Mouse (Mus musculus) stomach, embryonic 16.5 days (tissue): ENCODE data around the gene Rin2. TPM values are rescaled to one million over a fixed set of nuclear protein-coding genes. Genes with fewer than 3 reads are reported as not detected.

Source experiments
- ATAC-seq: fragments of 200-750 bp; cut with Nextera tagmentation; 2 replicates; pipeline ENCODE4 v1.8.0; 2017; ENCODE audit warnings: moderate number of reproducible peaks, moderate TSS enrichment; ENCODE audit not compliant: insufficient read depth, low FRiP score
- H3K27ac ChIP-seq: fragments of 300-500 bp; sonication (generic); 2 replicates; pipeline ENCODE4 v1.5.1; 2014; ENCODE audit warnings: low read length
- H3K27me3 ChIP-seq: fragments of 300-500 bp; sonication (generic); 2 replicates; pipeline ENCODE4 v1.6.1; 2014; ENCODE audit warnings: low read length, control low read depth, mixed read lengths; ENCODE audit not compliant: control insufficient read depth, insufficient read depth
- H3K36me3 ChIP-seq: fragments of 300-500 bp; sonication (generic); 2 replicates; pipeline ENCODE4 v1.6.1; 2014; ENCODE audit warnings: low read length; ENCODE audit not compliant: control insufficient read depth, insufficient read depth
- H3K4me1 ChIP-seq: fragments of 300-500 bp; sonication (generic); 2 replicates; pipeline ENCODE4 v1.6.1; 2014; ENCODE audit warnings: low read length, control low read depth, mixed read lengths; ENCODE audit not compliant: control insufficient read depth, insufficient read depth
- H3K4me2 ChIP-seq: fragments of 300-500 bp; sonication (generic); 2 replicates; pipeline ENCODE4 v1.6.1; 2014; ENCODE audit warnings: low read depth, low read length, mixed read lengths
- H3K4me3 ChIP-seq: fragments of 300-500 bp; sonication (generic); replicated peaks from 2 replicates; pipeline ENCODE4 v1.5.1; 2014; ENCODE audit warnings: mild to moderate bottlenecking, low read length
- H3K9ac ChIP-seq: fragments of 300-500 bp; sonication (generic); 2 replicates; pipeline ENCODE4 v1.6.1; 2014; ENCODE audit warnings: low read length
- H3K9me3 ChIP-seq: fragments of 300-500 bp; sonication (generic); replicated peaks from 2 replicates; pipeline ENCODE4 v1.6.1; 2016; ENCODE audit warnings: low read length, control low read depth; ENCODE audit not compliant: control insufficient read depth
- WGBS: fragments of 180-500 bp; shearing (Covaris S2); extraction: QIAGEN DNeasy Blood & Tissue Kit; methylation state at CpG from one replicate; pipeline ENCODE4 v1.1.7; 2014; 5-methylcytosine and 5-hydroxymethylcytosine counted together
- polyA plus RNA-seq: library from polyadenylated mRNA; unstranded; fragments of >200 nt; fragmentation: Nextera tagmentation; extraction: Ambion mirVana; gene quantifications from 2 replicates; pipeline ENCODE4 v1.2.1, GENCODE M21; 2015

Gene Rin2
- polyA plus RNA-seq, 1 experiment from 2014 or later: 37.3 TPM

DNA sequence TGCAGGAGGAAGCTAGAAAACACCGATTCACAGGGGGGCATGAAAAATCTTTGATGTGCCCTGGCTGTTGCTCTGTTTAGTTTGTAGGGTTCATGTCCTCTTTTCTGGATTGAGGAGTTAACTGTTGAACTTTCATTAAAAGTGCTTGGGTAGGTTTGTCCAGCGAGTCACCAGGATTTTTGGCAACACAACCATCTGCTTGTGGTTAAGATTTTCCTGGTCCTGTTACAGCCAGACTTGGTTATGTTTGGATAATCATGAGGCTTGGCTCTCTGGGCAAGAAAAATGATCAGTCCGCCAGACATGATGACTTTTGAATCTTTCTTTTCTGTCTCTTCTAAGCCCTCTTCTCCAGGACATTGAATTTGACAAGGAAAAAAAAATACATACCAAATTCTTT lies 85.1 kb downstream of the Rin2 start:
- no peak overlapping the region for H3K4me3 ChIP-seq
- H3K36me3 ChIP-seq: no peaks in the 10 kb centered on the region
- no peaks in the 10 kb centered on the region for H3K27me3 ChIP-seq
- no peaks in the 10 kb centered on the region for H3K9me3 ChIP-seq
- H3K4me1 ChIP-seq: no peaks in the 10 kb centered on the region
- no peak for ATAC-seq
- H3K9ac ChIP-seq: no peak overlapping the region
- H3K27ac ChIP-seq: no peak overlapping the region
- WGBS: 48% methylated on average over 3 of the region's 3 CpGs
- H3K4me2 ChIP-seq: no peak overlapping the region

DNA sequence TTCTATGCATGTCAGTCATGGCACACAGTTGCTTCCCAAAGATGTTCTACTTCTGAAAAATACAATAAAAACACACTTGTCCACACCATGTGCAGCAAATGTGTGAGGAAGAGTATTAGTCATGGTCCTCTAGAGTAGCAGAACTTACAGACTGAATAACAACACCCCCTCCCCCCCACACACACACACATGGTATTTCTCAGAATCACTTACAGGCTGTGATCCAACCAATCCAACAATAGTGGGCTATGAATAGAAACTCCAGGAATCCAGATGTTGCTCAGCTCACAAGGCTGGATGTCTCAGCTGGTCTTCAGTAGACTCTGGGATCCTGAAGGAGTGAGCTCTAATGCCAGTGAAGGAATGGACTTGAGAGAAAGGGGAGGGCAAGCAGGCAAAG lies 86.4 kb downstream of the Rin2 start:
- H3K9ac ChIP-seq: no peak overlapping the region
- no peak overlapping the region for H3K4me3 ChIP-seq
- no peak overlapping the region for H3K4me2 ChIP-seq
- no peaks in the 10 kb centered on the region for H3K27me3 ChIP-seq
- H3K36me3 ChIP-seq: no peaks in the 10 kb centered on the region
- H3K4me1 ChIP-seq: no peaks in the 10 kb centered on the region
- H3K9me3 ChIP-seq: no peaks in the 10 kb centered on the region
- no peak overlapping the region for H3K27ac ChIP-seq
- no peak for ATAC-seq

DNA sequence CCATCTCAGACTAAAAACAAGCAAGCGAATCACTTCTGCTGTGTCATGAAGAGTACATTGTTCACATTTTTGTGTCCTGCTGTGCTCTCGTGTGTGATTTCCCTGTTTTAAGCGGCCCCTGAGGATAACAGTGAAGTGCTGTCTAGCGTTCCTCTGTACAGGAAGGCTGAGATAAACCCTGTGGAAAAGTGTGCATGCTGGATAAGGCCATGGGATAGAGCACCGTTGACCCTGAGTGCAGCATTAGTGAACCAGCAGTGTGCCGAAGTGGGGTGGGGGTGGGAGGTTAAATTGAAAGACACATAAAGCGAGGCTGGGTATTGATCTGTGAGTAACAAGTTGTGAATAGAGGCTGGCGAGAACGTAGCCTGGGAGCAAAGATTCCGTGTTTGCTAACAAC lies 94.9 kb downstream of the Rin2 start:
- Histone ChIP-seq H3K27ac (no peak overlapping the region), H3K4me2 (no peak overlapping the region), H3K9ac (no peak overlapping the region), H3K4me1 (peaks cover 4% of the 10 kb centered on the region; the same call in 1 of the 2 replicates), H3K9me3 (no peaks in the 10 kb centered on the region), H3K27me3 (no peaks in the 10 kb centered on the region), H3K4me3 (no peak overlapping the region), H3K36me3 (no peaks in the 10 kb centered on the region)
- ATAC-seq: no peak
- 49% methylated on average over 10 of the region's 10 CpGs for WGBS

DNA sequence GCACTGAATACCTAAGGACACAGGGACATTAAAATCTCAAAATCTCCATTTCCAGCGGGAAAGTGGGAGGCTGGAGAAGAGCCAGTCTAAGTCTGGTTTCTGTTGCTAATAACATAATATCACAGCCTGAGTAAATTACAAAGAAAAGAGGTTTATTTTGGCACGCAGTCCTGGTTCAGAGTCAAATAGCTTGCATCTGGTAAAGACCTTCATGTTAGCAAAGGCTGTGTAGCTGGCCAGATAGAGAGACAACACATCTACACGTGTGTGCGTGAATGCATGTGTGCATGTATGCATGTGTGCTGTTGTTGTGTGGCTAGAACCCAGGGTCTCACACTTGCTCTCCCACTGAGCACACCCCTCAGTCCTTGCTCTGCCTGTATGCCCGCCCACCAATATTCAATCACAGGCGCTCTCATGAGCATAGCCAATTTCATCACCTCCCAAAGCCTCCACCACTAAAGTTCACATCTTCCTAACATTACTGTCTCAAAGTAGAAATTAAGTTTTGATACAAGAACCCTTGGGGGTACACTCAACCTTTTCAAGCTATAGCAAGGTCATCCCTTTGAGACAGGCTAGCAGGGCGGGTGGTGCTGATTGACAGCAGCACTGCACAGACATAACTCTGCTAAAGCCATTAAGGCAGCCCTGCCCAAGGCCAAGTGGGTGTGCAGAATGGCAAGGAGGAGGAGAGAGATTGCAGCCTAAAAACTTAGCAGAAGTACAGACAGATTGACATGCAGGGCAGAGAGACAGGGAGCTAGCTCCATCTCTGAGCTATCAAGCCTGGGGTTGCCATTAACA lies 95.9 kb downstream of the Rin2 start:
- no peak overlapping the region for H3K27ac ChIP-seq
- WGBS: 65% methylated on average over 7 of the region's 7 CpGs
- H3K36me3 ChIP-seq: no peaks in the 10 kb centered on the region

DNA sequence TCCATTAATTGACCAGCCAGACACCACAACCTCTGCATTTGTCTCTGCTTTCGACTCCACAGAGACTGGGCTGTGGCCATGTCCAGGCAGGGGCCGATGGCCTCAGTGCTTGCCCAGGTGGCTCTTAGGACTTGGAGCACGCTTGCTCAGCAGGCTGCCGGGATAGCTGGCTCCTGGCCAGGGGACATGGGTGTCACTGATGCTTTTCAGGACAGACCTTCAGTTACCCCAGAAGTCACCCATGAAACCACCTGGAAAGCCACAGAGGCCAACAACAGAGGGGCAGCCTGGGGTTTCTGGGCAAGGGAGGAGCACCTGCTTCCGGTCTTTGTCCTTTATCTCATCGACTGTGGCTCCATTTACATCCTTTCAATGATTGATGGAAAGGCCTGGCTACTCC lies 108.2 kb downstream of the Rin2 start:
- H3K9ac ChIP-seq: no peak overlapping the region
- no peak overlapping the region for H3K27ac ChIP-seq
- no peak for ATAC-seq

More for the DNA sequence above, 95.9 kb downstream of the Rin2 start:
- Histone ChIP-seq H3K4me1 (peaks cover 4% of the 10 kb centered on the region; the same call in 1 of the 2 replicates), H3K27me3 (no peaks in the 10 kb centered on the region), H3K4me2 (no peak overlapping the region), H3K9ac (no peak overlapping the region), H3K9me3 (no peaks in the 10 kb centered on the region), H3K4me3 (no peak overlapping the region)
- no peak for ATAC-seq

DNA sequence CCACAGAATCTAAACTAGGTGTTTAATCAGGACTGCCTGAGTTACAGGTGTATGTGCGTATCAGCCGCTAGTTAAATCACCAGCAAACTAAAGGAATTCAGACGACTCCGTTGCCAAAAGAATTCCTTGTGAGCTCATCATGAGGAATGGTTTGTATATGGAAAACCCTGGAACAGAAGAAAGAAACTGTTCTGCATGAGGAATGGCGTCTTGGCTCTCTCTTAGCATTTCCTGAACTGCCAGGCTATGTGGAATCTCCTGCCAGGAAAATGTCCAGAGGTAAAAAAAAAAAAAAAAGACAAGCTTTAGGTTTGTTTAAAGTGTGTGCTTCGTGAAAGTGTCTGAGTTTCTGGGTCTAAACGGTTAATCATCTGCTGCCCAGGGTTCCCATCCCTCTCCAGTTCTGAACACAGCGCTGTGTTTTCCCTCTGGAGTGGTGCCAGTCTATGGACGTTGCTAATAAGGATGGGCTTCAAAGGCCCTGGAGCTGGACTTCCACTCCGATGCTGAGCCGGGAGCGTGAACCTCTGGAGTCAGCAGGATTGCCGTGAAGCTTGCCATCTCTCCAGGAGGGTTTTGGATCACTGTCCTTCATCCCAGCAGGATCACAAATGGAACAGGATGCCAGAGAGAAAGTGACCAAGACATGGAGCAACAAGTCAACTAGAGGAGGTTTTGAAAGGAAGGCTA lies 109.4 kb downstream of the Rin2 start:
- WGBS: 31% methylated on average over 13 of the region's 13 CpGs
- no peaks in the 10 kb centered on the region for H3K27me3 ChIP-seq

More for the DNA sequence above, 108.2 kb downstream of the Rin2 start:
- Histone ChIP-seq H3K4me1 (peaks cover 37% of the 10 kb centered on the region), H3K36me3 (no peaks in the 10 kb centered on the region), H3K27me3 (no peaks in the 10 kb centered on the region), H3K4me3 (no peak overlapping the region), H3K9me3 (no peaks in the 10 kb centered on the region), H3K4me2 (no peak overlapping the region)
- WGBS: 48% methylated on average over 6 of the region's 6 CpGs

DNA sequence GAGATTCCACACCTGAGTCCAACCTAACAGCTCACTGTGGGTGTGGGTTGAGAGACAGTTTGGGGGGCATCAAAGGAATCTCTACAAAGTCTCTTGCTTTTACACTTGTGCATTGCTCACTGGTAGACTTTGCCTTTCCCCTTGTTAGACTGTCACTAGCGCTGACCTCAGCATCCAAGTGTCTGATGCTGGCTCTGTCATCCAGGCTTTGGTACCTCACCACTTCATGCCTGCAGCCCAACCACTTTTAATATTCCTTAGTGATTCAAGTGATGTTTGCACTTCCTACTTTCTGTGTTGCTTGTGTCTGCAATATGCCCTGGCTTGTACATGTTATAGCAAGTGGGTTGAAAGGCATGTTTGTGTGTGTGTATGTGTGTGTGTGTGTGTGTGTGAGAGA lies 109.9 kb downstream of the Rin2 start:
- Histone ChIP-seq H3K27me3 (no peaks in the 10 kb centered on the region), H3K9me3 (no peaks in the 10 kb centered on the region), H3K27ac (peak overlapping the region; percentile 78), H3K4me2 (no peak overlapping the region), H3K9ac (no peak overlapping the region), H3K4me3 (no peak overlapping the region), H3K36me3 (no peaks in the 10 kb centered on the region), H3K4me1 (peaks cover 37% of the 10 kb centered on the region)
- 67% methylated on average over 1 of the region's 1 CpGs for WGBS
- ATAC-seq: peak; percentile 17; the same call in 1 of the 2 replicates

More for the DNA sequence above, 109.4 kb downstream of the Rin2 start:
- Histone ChIP-seq H3K4me2 (no peak overlapping the region), H3K4me3 (no peak overlapping the region), H3K27ac (peak overlapping the region; percentile 78), H3K9me3 (no peaks in the 10 kb centered on the region), H3K9ac (no peak overlapping the region), H3K4me1 (peaks cover 37% of the 10 kb centered on the region), H3K36me3 (no peaks in the 10 kb centered on the region)
- ATAC-seq: peak; percentile 34; the same call in 1 of the 2 replicates

DNA sequence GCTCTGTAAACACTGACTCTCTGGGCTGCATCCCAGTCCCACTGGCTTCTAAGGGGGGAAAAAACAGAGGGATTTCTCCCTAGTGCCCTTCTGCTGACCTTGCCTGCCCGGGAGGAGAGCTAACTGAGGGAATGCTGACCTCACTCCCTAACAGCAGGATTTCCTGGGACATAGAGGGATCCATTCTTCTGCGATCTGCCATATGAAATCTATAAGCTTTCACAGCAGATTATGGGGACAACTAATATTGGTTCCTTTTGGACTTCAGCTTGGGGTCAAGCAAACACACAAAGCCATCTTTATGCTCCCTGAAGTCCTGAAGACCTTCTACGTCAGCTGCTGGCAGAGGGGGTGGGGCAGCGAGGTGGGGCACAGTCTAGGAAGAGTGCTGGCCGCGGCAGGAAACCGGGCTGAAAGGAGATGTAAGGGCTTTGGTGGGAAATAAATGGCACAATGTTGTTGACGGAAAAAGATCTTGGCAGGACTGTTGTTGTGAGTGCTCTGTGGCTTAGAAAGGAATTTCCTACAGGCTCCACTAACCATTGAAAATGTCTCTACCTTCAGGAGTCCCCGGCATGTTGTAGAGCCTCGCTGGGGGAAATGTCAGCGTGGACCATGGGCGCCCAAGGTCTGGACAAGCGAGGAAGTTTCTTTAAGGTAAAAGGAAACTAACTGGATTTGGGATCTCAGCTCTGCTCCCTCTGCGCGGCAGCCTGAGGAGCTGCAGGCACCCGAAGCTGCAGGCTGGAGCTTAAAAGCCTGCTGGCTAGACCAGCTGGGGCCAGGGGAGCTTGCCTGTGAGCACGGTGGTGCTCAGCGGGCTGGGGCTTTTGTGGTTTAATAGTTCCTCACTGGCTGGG lies 111.0 kb downstream of the Rin2 start:
- H3K27me3 ChIP-seq: no peaks in the 10 kb centered on the region
- H3K36me3 ChIP-seq: no peaks in the 10 kb centered on the region
- peak overlapping the region; percentile 78 for H3K27ac ChIP-seq
- H3K9ac ChIP-seq: peak overlapping the region; percentile 59
- H3K4me2 ChIP-seq: peak overlapping the region; percentile 55
- H3K4me1 ChIP-seq: peaks cover 37% of the 10 kb centered on the region
- peak overlapping the region; percentile 40 for H3K4me3 ChIP-seq
- WGBS: 3% methylated on average over 18 of the region's 18 CpGs
- ATAC-seq: peak; percentile 12; the same call in 1 of the 2 replicates
- H3K9me3 ChIP-seq: no peaks in the 10 kb centered on the region
